In the genomic region with DNA sequence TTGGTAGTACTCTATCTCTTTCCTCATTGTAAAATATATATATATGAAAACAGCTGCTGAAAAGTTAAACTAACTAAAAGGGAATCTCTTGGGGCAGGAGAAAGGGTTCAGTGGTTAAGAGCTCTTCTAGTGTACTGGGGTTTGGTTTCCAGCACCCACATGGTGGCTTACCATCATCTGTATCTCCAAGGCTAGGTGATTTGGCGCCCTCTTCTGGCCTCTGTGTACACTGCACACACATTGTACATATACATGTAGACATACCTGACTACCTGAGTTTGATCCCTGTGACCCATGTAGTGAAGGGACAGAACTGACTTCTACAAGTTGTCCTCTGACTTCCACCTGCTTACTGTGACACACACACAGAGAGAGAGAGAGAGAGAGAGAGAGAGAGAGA, we compare ENCODE assay signal across 30 mouse cellular contexts. TPM values are rescaled to one million over a fixed set of nuclear protein-coding genes. Genes with fewer than 3 reads are reported as not detected.
DNase-seq lines count a peak whose midpoint lies in the region; ATAC-seq and TF ChIP-seq lines count a peak whose summit lies in the region.
"Had no signal": no experiment of that assay in that cellular context is flagged by ENCODE, and none has a peak within 500 bp of the region (broad histone marks: within the 10 kb centered on the region; RNA-seq: fewer than 3 reads in every experiment).

No protein-coding gene starts in this region.

- WGBS in intestine, postnatal 0 days: 13% methylated on average over 1 of the region's 1 CpGs
- WGBS in intestine, embryonic 16.5 days: 17% methylated on average over 1 of the region's 1 CpGs

- H3K4me1 ChIP-seq in intestine, postnatal 0 days (replicated peaks; ENCODE audit: control insufficient read depth, insufficient read depth, low read length): no peaks in the 10 kb centered on the region
- H3K4me1 ChIP-seq in intestine, embryonic 16.5 days (ENCODE audit: control insufficient read depth, insufficient read depth, low read length): no peaks in the 10 kb centered on the region
- H3K4me1 ChIP-seq in megakaryocyte, embryonic 14.5 days: peaks cover 5% of the 10 kb centered on the region
- no peaks in the 10 kb centered on the region; the same call in 1 of the 2 replicates for H3K4me1 ChIP-seq in E14TG2a.4 (replicated peaks; ENCODE audit: low read depth, low read length)
- H3K4me1 ChIP-seq: neural tube, embryonic 12.5 days had no signal

- TF ChIP-seq CTCF in intestine, postnatal 0 days (IDR thresholded peaks at IDR 0.05; ENCODE audit: low read depth): peak; percentile 21; the same call in 1 of the 2 replicates
- peak; percentile 50 for TF ChIP-seq CTCF in E14TG2a.4 (conservative IDR thresholded peaks at IDR 0.05; ENCODE audit: low read length)

- no peaks in the 10 kb centered on the region for H3K36me3 ChIP-seq in intestine, postnatal 0 days (ENCODE audit: control insufficient read depth, insufficient read depth)
- no peaks in the 10 kb centered on the region for H3K36me3 ChIP-seq in intestine, embryonic 16.5 days (ENCODE audit: control insufficient read depth, insufficient read depth, low read length)
- no peaks in the 10 kb centered on the region for H3K36me3 ChIP-seq in megakaryocyte, embryonic 14.5 days (replicated peaks; ENCODE audit: low read length)
- H3K36me3 ChIP-seq in E14TG2a.4 (ENCODE audit: insufficient read depth, low read length): no peaks in the 10 kb centered on the region
- H3K36me3 ChIP-seq: forebrain, embryonic 10.5 days; heart, embryonic 12.5 days; limb, embryonic 15.5 days; midbrain, embryonic 12.5 days; neural tube, embryonic 12.5 days had no signal

- H3K27ac ChIP-seq in intestine, postnatal 0 days (ENCODE audit: low read depth, low read length): no peak overlapping the region
- H3K27ac ChIP-seq in intestine, embryonic 16.5 days (ENCODE audit: low read length): no peak overlapping the region
- H3K27ac ChIP-seq: forebrain, embryonic 10.5 days; limb, embryonic 15.5 days; midbrain, embryonic 12.5 days; neural tube, embryonic 12.5 days had no signal

- 0 out of 2 replicates have a peak, but pooled peaks cover 2% of the 10 kb centered on the region for H3K9me3 ChIP-seq in intestine, postnatal 0 days (ENCODE audit: control insufficient read depth)
- no peaks in the 10 kb centered on the region for H3K9me3 ChIP-seq in intestine, embryonic 16.5 days (ENCODE audit: control insufficient read depth, low read length)
- H3K9me3 ChIP-seq in megakaryocyte, embryonic 14.5 days: peaks cover 12% of the 10 kb centered on the region
- H3K9me3 ChIP-seq in E14TG2a.4 (ENCODE audit: low read length): peaks cover 5% of the 10 kb centered on the region
- H3K9me3 ChIP-seq: limb, embryonic 15.5 days; midbrain, embryonic 12.5 days; neural tube, embryonic 12.5 days had no signal

- peaks cover 19% of the 10 kb centered on the region for H3K27me3 ChIP-seq in intestine, postnatal 0 days (replicated peaks; ENCODE audit: control insufficient read depth, insufficient read depth, low read length)
- peaks cover 20% of the 10 kb centered on the region for H3K27me3 ChIP-seq in intestine, embryonic 16.5 days (replicated peaks; ENCODE audit: control insufficient read depth, insufficient read depth, low read length)
- H3K27me3 ChIP-seq in megakaryocyte, embryonic 14.5 days (replicated peaks): peaks cover 44% of the 10 kb centered on the region
- peaks cover 39% of the 10 kb centered on the region for H3K27me3 ChIP-seq in E14TG2a.4 (ENCODE audit: insufficient read depth, low read length)

- H3K9ac ChIP-seq in intestine, postnatal 0 days (ENCODE audit: low read depth, low read length): no peak overlapping the region
- H3K9ac ChIP-seq in intestine, embryonic 16.5 days (ENCODE audit: low read depth, low read length): no peak overlapping the region
- H3K9ac ChIP-seq: forebrain, postnatal 0 days; heart, embryonic 12.5 days; limb, embryonic 15.5 days; lung, embryonic 14.5 days; midbrain, embryonic 12.5 days; neural tube, embryonic 12.5 days had no signal

- DNase-seq in induced T-regulatory cell, adult 2 months (ENCODE audit: low read depth): peak; percentile 18
- DNase-seq in kidney, adult 11 months: no peak
- DNase-seq: adrenal gland, adult 2 months; cerebellum, adult 11-12 months; cerebellum, postnatal 14 days; forebrain, postnatal 0 days; gastrocnemius, postnatal 14 days; heart, adult 18-20 months; heart, postnatal 10 days; kidney, postnatal 4 days; layer of hippocampus, adult 9-11 months; left cerebral cortex, postnatal 4 days; lung, embryonic 14.5 days; retina, postnatal 1 day; right cerebral cortex, postnatal 25 days; spleen, adult 18-20 months; thymus, adult 18-20 months had no signal

- no peak for ATAC-seq in intestine, postnatal 0 days
- no peak for ATAC-seq in intestine, embryonic 16.5 days
- no peak for ATAC-seq in megakaryocyte, adult 5-6 weeks (ENCODE audit: poor library complexity, severe bottlenecking)
- ATAC-seq in monocyte, adult 5-6 weeks (replicated peaks; ENCODE audit: insufficient number of reproducible peaks, low FRiP score, low TSS enrichment, poor library complexity, severe bottlenecking): no peak
- ATAC-seq: forebrain, postnatal 0 days; inflammation-experienced regulatory T-cells, adult 6 months had no signal

- no peak overlapping the region for H3K4me3 ChIP-seq in intestine, postnatal 0 days (ENCODE audit: low read depth, low read length)
- H3K4me3 ChIP-seq in intestine, embryonic 16.5 days (ENCODE audit: low read length): no peak overlapping the region
- peak overlapping the region; percentile 18 for H3K4me3 ChIP-seq in megakaryocyte, embryonic 14.5 days (replicated peaks)
- no peak overlapping the region for H3K4me3 ChIP-seq in E14TG2a.4 (replicated peaks; ENCODE audit: low read length)
- H3K4me3 ChIP-seq: forebrain, embryonic 10.5 days; heart, embryonic 12.5 days; limb, embryonic 15.5 days; midbrain, embryonic 12.5 days; neural tube, embryonic 12.5 days had no signal

- no peak overlapping the region for H3K4me2 ChIP-seq in intestine, postnatal 0 days (replicated peaks; ENCODE audit: low read depth)
- no peak overlapping the region for H3K4me2 ChIP-seq in intestine, embryonic 16.5 days (ENCODE audit: low read depth, low read length)
- H3K4me2 ChIP-seq: heart, embryonic 12.5 days; limb, embryonic 15.5 days; lung, embryonic 14.5 days; midbrain, embryonic 12.5 days; neural tube, embryonic 12.5 days had no signal

RNA-seq across cellular contexts. Expression of a gene that starts 5.2 kb away (rescaled TPM):
- 0.26 TPM in 2 replicates for polyA plus RNA-seq in intestine, postnatal 0 days (2015; fragmentation: Nextera tagmentation; extraction: Ambion mirVana)
- polyA plus RNA-seq in intestine, embryonic 16.5 days (2015; fragmentation: Nextera tagmentation; extraction: Ambion mirVana): 0.31 and 0.32 TPM in 2 replicates
- polyA plus RNA-seq in megakaryocyte, embryonic 14.5 days (2012; ENCODE audit: insufficient read depth, low replicate concordance): 0.60 TPM in 1 of 2 replicates, not detected in the other
- total RNA-seq in megakaryocyte, adult 5-6 weeks (2015): 8.1 TPM in 2 replicates
- total RNA-seq in megakaryocyte, adult 5-6 weeks (2017): 14.1 and 16.2 TPM in 2 replicates
- total RNA-seq in monocyte, adult 5-6 weeks (2017): 1.7 to 3.9 TPM (median 3.2 TPM) in 3 replicates
- total RNA-seq: gastrocnemius, postnatal 14 days had no signal
- polyA plus RNA-seq: forebrain, embryonic 10.5 days; kidney, embryonic 14.5 days had no signal

RNA-seq across cellular contexts. Expression of a gene that starts 34.9 kb away (rescaled TPM):
- polyA plus RNA-seq in intestine, postnatal 0 days (2015; fragmentation: Nextera tagmentation; extraction: Ambion mirVana): 40.3 and 46.4 TPM in 2 replicates
- 40.4 and 45.5 TPM in 2 replicates for polyA plus RNA-seq in intestine, embryonic 16.5 days (2015; fragmentation: Nextera tagmentation; extraction: Ambion mirVana)
- 1.2 and 3.6 TPM in 2 replicates for polyA plus RNA-seq in megakaryocyte, embryonic 14.5 days (2012; ENCODE audit: insufficient read depth, low replicate concordance)
- 265 and 303 TPM in 2 replicates for total RNA-seq in megakaryocyte, adult 5-6 weeks (2015)
- total RNA-seq in megakaryocyte, adult 5-6 weeks (2017): 129 and 148 TPM in 2 replicates
- total RNA-seq in monocyte, adult 5-6 weeks (2017): 167 to 270 TPM (median 183 TPM) in 3 replicates
